Mouse (Mus musculus) embryonic facial prominence, embryonic 13.5 days (tissue): ENCODE measurements around the gene Syne2. TPM values are rescaled to one million over a fixed set of nuclear protein-coding genes. Genes with fewer than 3 reads are reported as not detected.

Experiments used
- ATAC-seq: fragments of 200-750 bp; cut with Nextera tagmentation; 2 replicates; pipeline ENCODE4 v1.8.0; 2017; ENCODE audit warnings: low read depth; ENCODE audit not compliant: insufficient number of reproducible peaks, insufficient read depth, low FRiP score, low TSS enrichment
- H3K27ac ChIP-seq: fragments of 300-500 bp; sonication (generic); 2 replicates; pipeline ENCODE4 v1.5.1; 2015; ENCODE audit warnings: moderate library complexity, mild to moderate bottlenecking, inconsistent platforms
- H3K27me3 ChIP-seq: fragments of 300-500 bp; sonication (generic); 2 replicates; pipeline ENCODE4 v1.6.1; 2015; ENCODE audit warnings: mild to moderate bottlenecking, inconsistent platforms
- H3K36me3 ChIP-seq: fragments of 300-500 bp; sonication (generic); 2 replicates; pipeline ENCODE4 v1.6.1; 2015; ENCODE audit warnings: mild to moderate bottlenecking, inconsistent platforms
- H3K4me1 ChIP-seq: fragments of 300-500 bp; sonication (generic); 2 replicates; pipeline ENCODE4 v1.6.1; 2015; ENCODE audit warnings: inconsistent platforms
- H3K4me2 ChIP-seq: fragments of 300-500 bp; sonication (generic); 2 replicates; pipeline ENCODE4 v1.6.1; 2015; ENCODE audit warnings: moderate library complexity, mild to moderate bottlenecking, inconsistent platforms
- H3K4me3 ChIP-seq: fragments of 300-500 bp; sonication (generic); 2 replicates; pipeline ENCODE4 v1.5.1; 2015; ENCODE audit warnings: mild to moderate bottlenecking, inconsistent platforms
- H3K9ac ChIP-seq: fragments of 300-500 bp; sonication (generic); 2 replicates; pipeline ENCODE4 v1.6.1; 2015; ENCODE audit warnings: mild to moderate bottlenecking, inconsistent platforms
- H3K9me3 ChIP-seq: fragments of 300-500 bp; sonication (generic); 2 replicates; pipeline ENCODE4 v1.6.1; 2016; ENCODE audit warnings: inconsistent platforms
- WGBS: fragments of 180-500 bp; shearing (Covaris S2); methylation state at CpG from one replicate; pipeline ENCODE4 v1.1.7; 2015; ENCODE audit warnings: mixed read lengths; 5-methylcytosine and 5-hydroxymethylcytosine counted together
- polyA plus RNA-seq: library from polyadenylated mRNA; unstranded; fragments of >200 nt; fragmentation: Nextera tagmentation; extraction: Ambion mirVana; gene quantifications from 2 replicates; pipeline ENCODE4 v1.2.1, GENCODE M21; 2015

Syne2 gene
- polyA plus RNA-seq, 1 experiment from 2014 or later, result 67.0 TPM

GRCm38 (mm10) chr12:76063001-76063400, 245.1 kb downstream of the Syne2 start:
- Histone ChIP-seq H3K9ac (no peak overlapping the region), H3K27ac (no peak overlapping the region), H3K36me3 (peaks cover 46% of the 10 kb centered on the region), H3K4me2 (no peak overlapping the region), H3K4me3 (no peak overlapping the region), H3K4me1 (no peaks in the 10 kb centered on the region), H3K27me3 (no peaks in the 10 kb centered on the region), H3K9me3 (no peaks in the 10 kb centered on the region)
- WGBS, result 87% methylated on average over 4 of the region's 4 CpGs
- ATAC-seq, result no peak

GRCm38 (mm10) chr12:76070386-76070785, 252.5 kb downstream of the Syne2 start:
- Histone ChIP-seq H3K4me2 (no peak overlapping the region), H3K36me3 (peaks cover 25% of the 10 kb centered on the region), H3K9ac (no peak overlapping the region), H3K4me3 (no peak overlapping the region), H3K27ac (no peak overlapping the region), H3K4me1 (peaks cover 26% of the 10 kb centered on the region), H3K27me3 (no peaks in the 10 kb centered on the region), H3K9me3 (no peaks in the 10 kb centered on the region)
- WGBS, result 80% methylated on average over 5 of the region's 5 CpGs
- no peak for ATAC-seq

GRCm38 (mm10) chr12:76071935-76072849, 254.3 kb downstream of the Syne2 start:
- ATAC-seq, result peak; percentile 48; the same call in 1 of the 2 replicates
- peaks cover 35% of the 10 kb centered on the region for H3K4me1 ChIP-seq
- peak overlapping the region; percentile 92 for H3K27ac ChIP-seq
- H3K4me2 ChIP-seq, result peak overlapping the region; percentile 65
- H3K4me3 ChIP-seq, result peak overlapping the region; percentile 53
- H3K9me3 ChIP-seq, result no peaks in the 10 kb centered on the region
- peak overlapping the region; percentile 76 for H3K9ac ChIP-seq
- H3K36me3 ChIP-seq, result peaks cover 28% of the 10 kb centered on the region
- 3% methylated on average over 19 of the region's 19 CpGs for WGBS
- no peaks in the 10 kb centered on the region for H3K27me3 ChIP-seq

GRCm38 (mm10) chr12:76073066-76073826, 255.3 kb downstream of the Syne2 start:
- no peaks in the 10 kb centered on the region for H3K9me3 ChIP-seq
- peak overlapping the region; percentile 55 for H3K27ac ChIP-seq
- H3K27me3 ChIP-seq, result no peaks in the 10 kb centered on the region
- H3K4me2 ChIP-seq, result peak overlapping the region; percentile 65
- peak overlapping the region; percentile 60 for H3K9ac ChIP-seq
- H3K4me3 ChIP-seq, result peak overlapping the region; percentile 53
- peaks cover 29% of the 10 kb centered on the region for H3K36me3 ChIP-seq
- no peak for ATAC-seq
- 4% methylated on average over 13 of the region's 13 CpGs for WGBS
- peaks cover 35% of the 10 kb centered on the region for H3K4me1 ChIP-seq

GRCm38 (mm10) chr12:76073981-76074380, 256.0 kb downstream of the Syne2 start:
- ATAC-seq, result no peak
- Histone ChIP-seq H3K4me1 (peaks cover 35% of the 10 kb centered on the region), H3K27ac (no peak overlapping the region), H3K27me3 (no peaks in the 10 kb centered on the region), H3K4me2 (peak overlapping the region; percentile 65), H3K9me3 (no peaks in the 10 kb centered on the region), H3K36me3 (peaks cover 35% of the 10 kb centered on the region), H3K9ac (peak overlapping the region; percentile 59), H3K4me3 (peak overlapping the region; percentile 30)
- 27% methylated on average over 7 of the region's 7 CpGs for WGBS

- no peaks in the 10 kb centered on the region for H3K27me3 ChIP-seq
- peak overlapping the region; percentile 31 for H3K4me3 ChIP-seq
- H3K4me1 ChIP-seq, result peaks cover 38% of the 10 kb centered on the region
- peak overlapping the region; percentile 61 for H3K4me2 ChIP-seq
- WGBS, result 30% methylated on average over 14 of the region's 14 CpGs
- H3K27ac ChIP-seq, result peak overlapping the region; percentile 40; the same call in 1 of the 2 replicates
- peaks cover 30% of the 10 kb centered on the region for H3K36me3 ChIP-seq
- 0 out of 2 replicates have a peak overlapping the region, but pooled peaks have one; percentile 44 for H3K9ac ChIP-seq
- no peak for ATAC-seq
- H3K9me3 ChIP-seq, result no peaks in the 10 kb centered on the region
These were observed 263.1 kb downstream of the Syne2 start for GRCm38 (mm10) chr12:76080876-76081556.

GRCm38 (mm10) chr12:76081557-76082211, 263.8 kb downstream of the Syne2 start:
- WGBS, result 11% methylated on average over 22 of the region's 22 CpGs
- H3K9me3 ChIP-seq, result no peaks in the 10 kb centered on the region
- H3K9ac ChIP-seq, result peak overlapping the region; percentile 44; the same call in 1 of the 2 replicates
- H3K4me3 ChIP-seq, result peak overlapping the region; percentile 31
- H3K27ac ChIP-seq, result peak overlapping the region; percentile 40
- no peak for ATAC-seq
- peak overlapping the region; percentile 61 for H3K4me2 ChIP-seq
- H3K36me3 ChIP-seq, result peaks cover 26% of the 10 kb centered on the region
- H3K4me1 ChIP-seq, result peaks cover 36% of the 10 kb centered on the region
- no peaks in the 10 kb centered on the region for H3K27me3 ChIP-seq

- Histone ChIP-seq H3K4me1 (peaks cover 36% of the 10 kb centered on the region), H3K4me3 (no peak overlapping the region), H3K27me3 (no peaks in the 10 kb centered on the region), H3K9ac (no peak overlapping the region), H3K9me3 (no peaks in the 10 kb centered on the region), H3K27ac (no peak overlapping the region), H3K36me3 (peaks cover 26% of the 10 kb centered on the region), H3K4me2 (no peak overlapping the region)
- 52% methylated on average over 9 of the region's 9 CpGs for WGBS
- no peak for ATAC-seq
These were observed 267.1 kb downstream of the Syne2 start for GRCm38 (mm10) chr12:76085066-76085465.

GRCm38 (mm10) chr12:76085956-76086905, 268.3 kb downstream of the Syne2 start:
- H3K36me3 ChIP-seq, result peaks cover 35% of the 10 kb centered on the region

GRCm38 (mm10) chr12:76087025-76087424, 269.1 kb downstream of the Syne2 start:
- H3K27ac ChIP-seq, result no peak overlapping the region
- 65% methylated on average over 13 of the region's 13 CpGs for WGBS
- H3K27me3 ChIP-seq, result no peaks in the 10 kb centered on the region
- H3K9ac ChIP-seq, result no peak overlapping the region
- H3K4me3 ChIP-seq, result no peak overlapping the region
- peaks cover 18% of the 10 kb centered on the region for H3K4me1 ChIP-seq
- H3K36me3 ChIP-seq, result peaks cover 38% of the 10 kb centered on the region
- H3K9me3 ChIP-seq, result no peaks in the 10 kb centered on the region
- no peak for ATAC-seq
- peak overlapping the region; percentile 1; the same call in 1 of the 2 replicates for H3K4me2 ChIP-seq

More at GRCm38 (mm10) chr12:76085956-76086905, 268.3 kb downstream of the Syne2 start:
- no peak for ATAC-seq
- Histone ChIP-seq H3K27me3 (no peaks in the 10 kb centered on the region), H3K4me3 (no peak overlapping the region), H3K4me1 (peaks cover 26% of the 10 kb centered on the region), H3K9me3 (no peaks in the 10 kb centered on the region), H3K4me2 (peak overlapping the region; percentile 1; the same call in 1 of the 2 replicates), H3K27ac (no peak overlapping the region), H3K9ac (no peak overlapping the region)
- WGBS, result 44% methylated on average over 15 of the region's 15 CpGs
